Mouse (Mus musculus): ENCODE results near the gene Uimc1.

Gene Uimc1

GRCm38 (mm10) chr13:55047706-55048105 is 52.4 kb downstream of the Uimc1 start:
- no peak for DNase-seq (ENCODE audit: low read depth, low spot score)

GRCm38 (mm10) chr13:55040016-55040415 is 60.1 kb downstream of the Uimc1 start:
- DNase-seq (ENCODE audit: low read depth, low spot score), result no peak

GRCm38 (mm10) chr13:55024215-55024614 is 75.9 kb downstream of the Uimc1 start:
- no peak for DNase-seq (ENCODE audit: low read depth, low spot score)

GRCm38 (mm10) chr13:55022715-55023114 is 77.4 kb downstream of the Uimc1 start:
- no peak for DNase-seq (ENCODE audit: low read depth, low spot score)

GRCm38 (mm10) chr13:55022256-55022655 is 77.8 kb downstream of the Uimc1 start:
- peak; percentile 63 for DNase-seq (ENCODE audit: low read depth, low spot score)

GRCm38 (mm10) chr13:55021194-55021779 is 78.8 kb downstream of the Uimc1 start, which contains the start of gene Hk3:
TSS of gene Hk3 (minus strand) at chr13:55021385.
- DNase-seq (ENCODE audit: low read depth, low spot score), result no peak

- DNase-seq (ENCODE audit: low read depth, low spot score), result no peak
These were observed 80.0 kb downstream of the Uimc1 start for GRCm38 (mm10) chr13:55020051-55020450.

- DNase-seq (ENCODE audit: low read depth, low spot score), result no peak
These were observed 80.9 kb downstream of the Uimc1 start for GRCm38 (mm10) chr13:55019181-55019580.

GRCm38 (mm10) chr13:55018700-55019099 is 81.4 kb downstream of the Uimc1 start:
- no peak for DNase-seq (ENCODE audit: low read depth, low spot score)

GRCm38 (mm10) chr13:55017898-55018599 is 82.1 kb downstream of the Uimc1 start:
- DNase-seq (ENCODE audit: low read depth, low spot score), result no peak

- no peak for DNase-seq (ENCODE audit: low read depth, low spot score)
These were observed 82.8 kb downstream of the Uimc1 start for GRCm38 (mm10) chr13:55017154-55017897.

- no peak for DNase-seq (ENCODE audit: low read depth, low spot score)
These were observed 85.6 kb downstream of the Uimc1 start for GRCm38 (mm10) chr13:55014451-55014850.

GRCm38 (mm10) chr13:55013702-55014344 is 86.3 kb downstream of the Uimc1 start:
- peak; percentile 28 for DNase-seq (ENCODE audit: low read depth, low spot score)

GRCm38 (mm10) chr13:55011981-55012478 is 88.1 kb downstream of the Uimc1 start:
- DNase-seq (ENCODE audit: low read depth, low spot score), result peak; percentile 69

- DNase-seq (ENCODE audit: low read depth, low spot score), result no peak
These were observed 89.0 kb downstream of the Uimc1 start for GRCm38 (mm10) chr13:55011103-55011502.

- DNase-seq (ENCODE audit: low read depth, low spot score), result no peak
These were observed 91.5 kb downstream of the Uimc1 start for GRCm38 (mm10) chr13:55008589-55008988.

GRCm38 (mm10) chr13:55006415-55006742 is 93.7 kb downstream of the Uimc1 start:
- DNase-seq (ENCODE audit: low read depth, low spot score), result no peak

- DNase-seq (ENCODE audit: low read depth, low spot score), result no peak
These were observed 94.2 kb downstream of the Uimc1 start for GRCm38 (mm10) chr13:55005691-55006414.

GRCm38 (mm10) chr13:55004646-55005045 is 95.5 kb downstream of the Uimc1 start:
- DNase-seq (ENCODE audit: low read depth, low spot score), result no peak

GRCm38 (mm10) chr13:55002090-55002489 is 98.0 kb downstream of the Uimc1 start:
- no peak for DNase-seq (ENCODE audit: low read depth, low spot score)

GRCm38 (mm10) chr13:55000433-55000832 is 99.7 kb downstream of the Uimc1 start:
- no peak for DNase-seq (ENCODE audit: low read depth, low spot score)

Data from ES-CJ7 (cell line).